Mouse (Mus musculus) forebrain, embryonic 15.5 days (tissue): ENCODE data around the gene Heatr5a. TPM values are rescaled to one million over a fixed set of nuclear protein-coding genes. Genes with fewer than 3 reads are reported as not detected.

Experiments
- ATAC-seq: fragments of 200-750 bp; cut with Nextera tagmentation; replicated peaks from 2 replicates; pipeline ENCODE4 v1.8.0; 2017; ENCODE audit warnings: mild to moderate bottlenecking, moderate TSS enrichment, moderate library complexity
- H3K27ac ChIP-seq: fragments of 300-500 bp; sonication (generic); replicated peaks from 2 replicates; pipeline ENCODE4 v1.5.1; 2015; ENCODE audit warnings: mild to moderate bottlenecking, inconsistent platforms
- H3K27me3 ChIP-seq: fragments of 300-500 bp; sonication (generic); 2 replicates; pipeline ENCODE4 v1.6.1; 2015; ENCODE audit warnings: inconsistent platforms
- H3K36me3 ChIP-seq: fragments of 300-500 bp; sonication (generic); 2 replicates; pipeline ENCODE4 v1.6.1; 2015; ENCODE audit warnings: mild to moderate bottlenecking, inconsistent platforms
- H3K4me1 ChIP-seq: fragments of 300-500 bp; sonication (generic); 2 replicates; pipeline ENCODE4 v1.6.1; 2015; ENCODE audit warnings: inconsistent platforms
- H3K4me2 ChIP-seq: fragments of 300-500 bp; sonication (generic); replicated peaks from 2 replicates; pipeline ENCODE4 v1.6.1; 2015; ENCODE audit warnings: mild to moderate bottlenecking, inconsistent platforms
- H3K4me3 ChIP-seq: fragments of 300-500 bp; sonication (generic); 2 replicates; pipeline ENCODE4 v1.5.1; 2015; ENCODE audit warnings: mild to moderate bottlenecking, inconsistent platforms
- H3K9ac ChIP-seq: fragments of 300-500 bp; sonication (generic); replicated peaks from 2 replicates; pipeline ENCODE4 v1.6.1; 2015; ENCODE audit warnings: mild to moderate bottlenecking, inconsistent platforms
- H3K9me3 ChIP-seq: fragments of 300-500 bp; sonication (generic); 2 replicates; pipeline ENCODE4 v1.6.1; 2016; ENCODE audit warnings: inconsistent platforms
- WGBS: fragments of 180-500 bp; shearing (Covaris S2); methylation state at CpG from one replicate; pipeline ENCODE4 v1.1.7; 2015; ENCODE audit warnings: mixed read lengths; 5-methylcytosine and 5-hydroxymethylcytosine counted together
- polyA plus RNA-seq: library from polyadenylated mRNA; unstranded; fragments of >200 nt; fragmentation: Nextera tagmentation; extraction: Ambion mirVana; gene quantifications from 2 replicates; pipeline ENCODE4 v1.2.1, GENCODE M21; 2015

Gene Heatr5a
- polyA plus RNA-seq, 1 experiment from 2014 or later, result 5.4 TPM

GRCm38 (mm10) chr12:51835219-51835618 lies 135.9 kb downstream of the Heatr5a start:
- H3K9ac ChIP-seq, result no peak overlapping the region
- WGBS, result 49% methylated on average over 3 of the region's 3 CpGs

GRCm38 (mm10) chr12:51831931-51832330 lies 139.2 kb downstream of the Heatr5a start:
- Histone ChIP-seq H3K4me3 (no peak overlapping the region), H3K9me3 (no peaks in the 10 kb centered on the region), H3K27ac (no peak overlapping the region), H3K9ac (no peak overlapping the region), H3K36me3 (no peaks in the 10 kb centered on the region), H3K4me1 (peaks cover 20% of the 10 kb centered on the region), H3K4me2 (no peak overlapping the region), H3K27me3 (no peaks in the 10 kb centered on the region)
- 81% methylated on average over 13 of the region's 13 CpGs for WGBS
- no peak for ATAC-seq

More at GRCm38 (mm10) chr12:51835219-51835618, 135.9 kb downstream of the Heatr5a start:
- ATAC-seq, result no peak
- Histone ChIP-seq H3K4me3 (no peak overlapping the region), H3K4me2 (no peak overlapping the region), H3K27ac (no peak overlapping the region), H3K9me3 (no peaks in the 10 kb centered on the region), H3K27me3 (no peaks in the 10 kb centered on the region), H3K36me3 (no peaks in the 10 kb centered on the region), H3K4me1 (peaks cover 2% of the 10 kb centered on the region)

- H3K4me3 ChIP-seq, result no peak overlapping the region
- WGBS, result 95% methylated on average over 3 of the region's 3 CpGs
Observed at GRCm38 (mm10) chr12:51831296-51831695, 139.8 kb downstream of the Heatr5a start.

GRCm38 (mm10) chr12:51830671-51831070 lies 140.4 kb downstream of the Heatr5a start:
- H3K4me1 ChIP-seq, result peaks cover 20% of the 10 kb centered on the region
- 0 out of 2 replicates have a peak overlapping the region, but pooled peaks have one; percentile 71 for H3K4me2 ChIP-seq
- H3K36me3 ChIP-seq, result no peaks in the 10 kb centered on the region
- ATAC-seq, result no peak
- no peaks in the 10 kb centered on the region for H3K9me3 ChIP-seq
- H3K4me3 ChIP-seq, result no peak overlapping the region
- 84% methylated on average over 1 of the region's 1 CpGs for WGBS
- H3K27ac ChIP-seq, result no peak overlapping the region
- H3K9ac ChIP-seq, result no peak overlapping the region; the same call in 1 of the 2 replicates
- no peaks in the 10 kb centered on the region for H3K27me3 ChIP-seq

More at GRCm38 (mm10) chr12:51831296-51831695, 139.8 kb downstream of the Heatr5a start:
- no peak for ATAC-seq
- Histone ChIP-seq H3K9ac (no peak overlapping the region), H3K27me3 (no peaks in the 10 kb centered on the region), H3K4me2 (no peak overlapping the region), H3K9me3 (no peaks in the 10 kb centered on the region), H3K4me1 (peaks cover 20% of the 10 kb centered on the region), H3K36me3 (no peaks in the 10 kb centered on the region), H3K27ac (no peak overlapping the region)

- H3K27ac ChIP-seq, result peak overlapping the region; percentile 99
- WGBS, result under 1% methylated on average over 12 of the region's 12 CpGs
- no peaks in the 10 kb centered on the region for H3K27me3 ChIP-seq
- peak overlapping the region; percentile 71 for H3K4me2 ChIP-seq
- H3K36me3 ChIP-seq, result 0 out of 2 replicates have a peak, but pooled peaks cover 4% of the 10 kb centered on the region
- peak overlapping the region; percentile 99 for H3K9ac ChIP-seq
- H3K9me3 ChIP-seq, result no peaks in the 10 kb centered on the region
- peak overlapping the region; percentile 99 for H3K4me3 ChIP-seq
- ATAC-seq, result no peak
- peaks cover 20% of the 10 kb centered on the region for H3K4me1 ChIP-seq
Observed at GRCm38 (mm10) chr12:51830077-51830402, 141.1 kb downstream of the Heatr5a start.

- Histone ChIP-seq H3K27me3 (no peaks in the 10 kb centered on the region), H3K4me1 (peaks cover 20% of the 10 kb centered on the region), H3K4me3 (peak within 1 kb of the TSS; percentile 99), H3K9me3 (no peaks in the 10 kb centered on the region), H3K4me2 (peak within 1 kb of the TSS; percentile 71), H3K9ac (peak within 1 kb of the TSS; percentile 99), H3K27ac (peak within 1 kb of the TSS; percentile 99), H3K36me3 (0 out of 2 replicates have a peak, but pooled peaks cover 8% of the 10 kb centered on the region)
- ATAC-seq, result peak; percentile 95
- WGBS, result under 1% methylated on average over 103 of the region's 114 CpGs
Observed at GRCm38 (mm10) chr12:51829290-51830076, 141.6 kb downstream of the Heatr5a start, which contains the start of gene Hectd1. TSS of gene Hectd1 (minus strand) at chr12:51829536.

- Histone ChIP-seq H3K9me3 (no peaks in the 10 kb centered on the region), H3K27ac (peak overlapping the region; percentile 99), H3K36me3 (peaks cover 11% of the 10 kb centered on the region; the same call in 1 of the 2 replicates), H3K9ac (peak overlapping the region; percentile 99), H3K4me1 (peaks cover 20% of the 10 kb centered on the region), H3K4me3 (peak overlapping the region; percentile 99), H3K4me2 (peak overlapping the region; percentile 71), H3K27me3 (no peaks in the 10 kb centered on the region)
- peak; percentile 14; the same call in 1 of the 2 replicates for ATAC-seq
- under 1% methylated on average over 66 of the region's 66 CpGs for WGBS
Observed at GRCm38 (mm10) chr12:51828716-51829289, 142.3 kb downstream of the Heatr5a start.

- peak overlapping the region; percentile 99 for H3K4me3 ChIP-seq
- peak overlapping the region; percentile 71 for H3K4me2 ChIP-seq
- peaks cover 25% of the 10 kb centered on the region for H3K4me1 ChIP-seq
- WGBS, result 25% methylated on average over 6 of the region's 6 CpGs
- H3K36me3 ChIP-seq, result peaks cover 11% of the 10 kb centered on the region; the same call in 1 of the 2 replicates
- no peaks in the 10 kb centered on the region for H3K9me3 ChIP-seq
- ATAC-seq, result no peak
- no peaks in the 10 kb centered on the region for H3K27me3 ChIP-seq
- H3K27ac ChIP-seq, result peak overlapping the region; percentile 99
- peak overlapping the region; percentile 99 for H3K9ac ChIP-seq
Observed at GRCm38 (mm10) chr12:51827958-51828650, 143.0 kb downstream of the Heatr5a start.

Other genes with a start within 250 kb of the Heatr5a start
- gene Hectd1, start 141.8 kb downstream of the Heatr5a start, polyA plus RNA-seq, result 38.8 and 42.7 TPM in 2 replicates
- 14.9 and 16.4 TPM in 2 replicates for gene Dtd2, start 35.2 kb upstream of the Heatr5a start, polyA plus RNA-seq
- gene Gpr33, start 56.7 kb upstream of the Heatr5a start, polyA plus RNA-seq, result not detected in 2 replicates
- 9.3 and 10.9 TPM in 2 replicates for gene Nubpl, start 126.4 kb upstream of the Heatr5a start, polyA plus RNA-seq